Mouse (Mus musculus): ENCODE results near the gene Madcam1.

The Madcam1 gene

DNA sequence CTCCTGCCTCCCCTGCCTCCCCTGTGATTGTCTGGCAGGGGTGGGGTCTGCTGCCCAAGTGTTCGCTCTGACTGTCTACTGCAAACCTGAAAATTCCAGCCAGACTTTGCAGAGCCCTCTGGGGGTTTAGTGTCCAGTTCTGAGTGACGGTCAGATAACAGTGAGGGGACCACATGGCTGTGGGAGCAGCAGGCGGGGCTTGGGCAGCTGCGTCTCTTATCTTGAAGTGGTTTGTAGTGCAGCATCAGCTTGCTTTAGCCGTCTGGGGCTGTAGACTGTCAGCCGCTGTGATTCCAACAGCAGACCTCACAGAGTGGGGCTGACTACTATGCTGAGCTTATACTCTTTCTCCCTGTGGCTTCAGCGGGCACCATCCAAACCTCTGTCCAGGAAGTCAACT, 44.9 kb downstream of the Madcam1 start:
- no peak for DNase-seq (ENCODE audit: low spot score)

DNA sequence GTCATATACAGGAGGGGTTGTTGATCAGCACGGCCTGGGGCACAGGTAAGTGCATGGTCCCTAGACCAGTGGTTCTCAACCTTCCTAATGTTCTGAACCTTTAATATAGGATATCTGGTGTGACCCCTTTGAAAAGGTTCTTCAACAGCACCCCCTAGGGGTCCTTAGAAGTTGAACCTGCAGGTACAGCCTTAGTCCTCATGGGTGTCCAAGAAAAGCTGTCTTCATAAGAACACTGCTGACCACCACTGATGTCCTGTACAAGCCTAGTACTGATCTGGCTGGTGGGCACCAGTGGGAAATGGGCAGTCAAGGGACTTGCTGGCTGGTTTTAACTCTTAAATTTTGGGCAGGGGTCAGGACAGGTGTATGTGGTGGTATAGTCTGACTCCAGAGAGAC, 47.7 kb downstream of the Madcam1 start:
- DNase-seq (ENCODE audit: low spot score), result peak; percentile 4

DNA sequence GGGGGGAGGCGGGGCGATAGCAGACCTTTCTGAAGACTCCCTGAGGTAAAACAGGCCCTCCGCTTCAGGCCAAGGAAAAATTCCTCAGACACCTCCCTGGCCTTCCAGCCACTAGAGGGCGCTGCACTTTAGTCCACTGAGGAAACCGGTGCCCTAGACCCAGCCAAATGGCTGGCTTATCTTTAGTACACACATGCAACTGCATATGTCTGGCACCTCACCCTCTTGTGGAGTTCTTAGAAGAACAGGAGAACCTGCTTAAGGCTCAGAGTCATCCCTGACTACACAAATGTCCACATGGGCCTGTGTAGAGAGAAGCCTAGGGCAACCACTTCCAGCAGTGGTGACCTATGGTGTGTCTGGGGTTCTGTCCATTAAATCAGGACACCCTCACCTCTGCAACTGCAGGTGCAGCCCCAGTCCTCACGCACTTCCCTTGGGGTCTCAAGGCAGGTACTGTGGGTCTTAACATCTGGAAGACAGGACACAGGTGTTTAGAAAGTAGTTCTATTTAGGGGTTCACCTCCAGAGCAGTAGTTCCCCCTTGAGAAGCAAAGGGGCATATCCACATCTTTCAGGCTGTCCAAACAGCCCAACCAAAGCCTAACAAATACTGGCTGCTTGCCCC, 48.3 kb downstream of the Madcam1 start:
- peak; percentile 76 for DNase-seq (ENCODE audit: low spot score)

DNA sequence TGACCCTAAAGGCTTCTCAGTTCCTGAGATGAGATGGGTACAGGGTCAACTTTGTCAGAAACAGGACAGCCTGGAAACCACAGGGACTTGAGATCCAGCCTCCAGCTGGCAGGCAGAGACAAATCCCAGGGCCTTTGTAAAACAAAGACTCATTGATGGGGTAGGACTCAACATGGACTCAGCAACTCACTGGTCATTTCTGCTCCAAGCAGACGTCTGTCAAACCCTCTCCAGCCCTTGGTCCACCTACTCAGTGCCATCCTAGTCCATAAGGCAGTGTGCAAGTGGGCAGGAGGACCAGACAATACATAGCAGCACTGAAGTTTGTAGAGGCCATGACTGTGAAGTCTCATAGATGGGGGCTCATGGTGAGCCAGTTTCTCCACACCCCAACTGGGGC, 48.8 kb downstream of the Madcam1 start:
- DNase-seq (ENCODE audit: low spot score), result peak; percentile 3

DNA sequence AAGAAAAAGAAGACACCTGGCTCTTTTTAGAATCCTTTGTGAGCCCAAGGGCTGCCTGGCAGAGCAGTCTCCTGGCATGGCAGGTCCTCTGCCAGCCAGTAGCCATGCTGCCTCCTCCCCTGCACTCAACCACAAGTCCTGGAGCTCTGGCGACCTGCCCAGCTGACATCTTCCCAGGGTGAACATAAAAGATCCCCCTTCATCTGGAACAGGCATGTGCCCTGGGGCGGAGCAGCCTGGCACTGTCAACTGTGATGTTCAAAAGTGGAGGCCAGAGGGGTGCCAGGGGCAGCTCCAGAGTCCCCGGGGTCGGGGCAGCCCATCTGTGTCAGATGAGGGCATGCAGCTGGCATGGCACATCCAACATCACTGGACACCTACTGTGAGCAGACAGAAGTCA, 50.6 kb downstream of the Madcam1 start:
- peak; percentile 16 for DNase-seq (ENCODE audit: low spot score)

DNA sequence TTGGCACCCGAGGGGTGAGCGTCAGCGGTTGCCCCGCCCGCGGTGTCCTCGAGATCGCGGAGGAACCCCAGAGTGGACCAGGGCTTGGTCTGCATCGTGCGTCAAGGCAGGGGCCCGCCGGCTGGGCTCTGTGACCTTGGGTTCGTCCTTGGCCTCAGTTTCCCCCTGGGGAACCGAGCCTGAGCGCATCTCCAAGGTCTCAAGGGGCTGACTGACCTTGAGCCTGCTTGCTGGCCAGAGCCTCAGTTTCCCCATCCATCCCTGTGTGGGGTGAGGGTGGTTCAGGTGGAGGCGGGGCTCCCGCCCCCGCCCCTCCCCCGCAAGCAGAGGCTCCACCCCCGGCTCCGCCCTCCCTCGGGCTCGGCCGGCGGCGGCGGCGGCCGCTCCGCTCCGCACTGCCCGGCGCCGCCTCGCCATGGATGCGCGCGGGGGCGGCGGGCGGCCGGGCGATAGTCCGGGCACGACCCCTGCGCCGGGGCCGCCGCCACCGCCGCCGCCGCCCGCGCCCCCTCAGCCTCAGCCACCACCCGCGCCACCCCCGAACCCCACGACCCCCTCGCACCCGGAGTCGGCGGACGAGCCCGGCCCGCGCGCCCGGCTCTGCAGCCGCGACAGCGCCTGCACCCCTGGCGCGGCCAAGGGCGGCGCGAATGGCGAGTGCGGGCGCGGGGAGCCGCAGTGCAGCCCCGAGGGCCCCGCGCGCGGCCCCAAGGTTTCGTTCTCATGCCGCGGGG, 52.1 kb downstream of the Madcam1 start, which contains the start of gene Hcn2:
TSS of gene Hcn2 (plus strand) at position 381 of the 734 bp plus-strand sequence.
- peak; percentile 37 for DNase-seq (ENCODE audit: low spot score)

DNA sequence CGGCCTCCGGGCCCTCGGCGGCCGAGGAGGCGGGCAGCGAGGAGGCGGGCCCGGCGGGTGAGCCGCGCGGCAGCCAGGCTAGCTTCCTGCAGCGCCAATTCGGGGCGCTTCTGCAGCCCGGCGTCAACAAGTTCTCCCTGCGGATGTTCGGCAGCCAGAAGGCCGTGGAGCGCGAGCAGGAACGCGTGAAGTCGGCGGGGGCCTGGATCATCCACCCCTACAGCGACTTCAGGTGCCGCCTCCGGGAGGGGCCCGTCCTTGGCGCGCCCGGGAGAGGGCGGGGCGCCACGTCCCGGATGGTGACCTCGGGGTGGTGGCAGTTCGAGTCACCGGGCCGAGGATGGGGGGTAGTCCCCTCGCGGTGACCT, 52.6 kb downstream of the Madcam1 start:
- peak; percentile 32 for DNase-seq (ENCODE audit: low spot score)

DNA sequence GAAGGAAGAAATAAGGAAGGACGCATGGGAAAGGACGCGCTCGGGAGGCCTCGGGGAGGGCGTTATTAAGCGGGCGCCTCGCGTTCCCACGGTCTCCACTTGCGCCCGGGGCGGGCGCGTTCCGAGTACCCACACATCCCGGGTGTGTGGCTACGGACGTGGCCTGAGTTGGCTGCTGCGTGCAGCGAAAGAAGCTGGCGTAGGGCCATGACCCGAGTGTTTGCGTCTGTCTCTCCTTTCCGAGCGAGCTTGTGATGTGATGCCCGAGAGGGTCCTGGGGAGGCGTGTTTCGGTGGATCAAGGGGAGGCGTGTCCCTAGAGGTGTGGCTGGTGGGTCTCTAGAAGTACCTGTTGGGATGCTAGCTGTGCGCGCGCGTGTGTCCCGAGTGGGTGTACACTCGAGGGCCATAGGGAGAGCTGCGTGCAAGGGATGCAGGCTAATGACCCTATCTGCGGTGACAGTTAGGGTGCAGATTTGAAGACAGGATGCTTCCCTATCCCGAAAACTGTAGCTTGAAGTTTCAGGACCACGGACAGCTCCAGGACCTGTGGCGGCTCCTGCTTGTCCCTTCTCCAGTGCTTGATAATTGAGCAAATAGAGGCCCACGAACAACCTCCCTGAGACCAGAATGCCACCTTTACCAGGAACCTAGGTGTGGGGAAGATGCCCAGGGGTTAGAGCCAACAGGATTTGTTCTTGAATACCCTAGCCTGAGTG, 53.4 kb downstream of the Madcam1 start:
- peak; percentile 69 for DNase-seq (ENCODE audit: low spot score)
